Mouse (Mus musculus) lung, postnatal 0 days (tissue): ENCODE measurements around the gene Cabp7.

Source experiments
- CTCF ChIP-seq: IDR thresholded peaks from 2 replicates; pipeline ENCODE4 v1.5.1; 2016; ENCODE audit warnings: antibody characterized with exemption, mild to moderate bottlenecking
- EP300 ChIP-seq: IDR thresholded peaks from 2 replicates; pipeline ENCODE4 v1.6.1; 2016; ENCODE audit warnings: antibody characterized with exemption, mild to moderate bottlenecking, control low read depth

DNA sequence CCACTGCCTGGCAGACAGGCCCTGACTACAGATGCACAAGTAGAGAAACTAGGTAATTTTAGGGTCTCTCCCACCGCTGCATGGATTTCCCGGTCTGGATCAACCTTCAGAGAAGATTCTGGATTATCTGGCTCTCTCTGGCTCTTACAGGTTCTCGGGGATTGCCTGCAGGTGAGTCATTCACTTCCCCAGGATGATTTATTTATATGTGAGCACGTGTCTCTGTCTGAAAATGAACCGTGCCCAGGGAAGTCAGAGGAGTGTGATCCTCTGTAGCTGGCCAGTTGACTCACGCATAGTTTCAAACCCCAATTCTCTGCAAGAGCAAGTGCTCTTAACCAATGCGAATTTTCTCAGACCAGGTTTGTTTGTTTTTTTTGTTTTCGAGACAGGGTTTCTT lies 45.9 kb downstream of the Cabp7 start:
- TF ChIP-seq CTCF (no peak), EP300 (no peak)
